Mouse (Mus musculus) left cerebral cortex, adult 6 months (tissue): ENCODE data around the gene Cd46. TPM values are rescaled to one million over a fixed set of nuclear protein-coding genes. Genes with fewer than 3 reads are reported as not detected.

Experiments
- long read RNA-seq, 2 experiments: library from polyadenylated mRNA; unstranded; transcript quantifications; one replicate each; pipeline ENCODE4 v2.0.0; 2019 to 2020
- polyA plus RNA-seq: library from polyadenylated mRNA; unstranded; fragments of <200 nt; fragmentation: Nextera tagmentation; gene quantifications from 2 replicates; pipeline ENCODE4 v1.2.3, GENCODE M21; 2021

Cd46 gene
- 0.11 and 0.24 TPM in 2 replicates for polyA plus RNA-seq
- long read RNA-seq, experiment 1, partial matches to known transcripts = 0 of 3 reads
- long read RNA-seq, experiment 1, other reads (novel, unspliced or antisense) = 3 of 3 reads
- long read RNA-seq, experiment 2 = 0 reads

DNA sequence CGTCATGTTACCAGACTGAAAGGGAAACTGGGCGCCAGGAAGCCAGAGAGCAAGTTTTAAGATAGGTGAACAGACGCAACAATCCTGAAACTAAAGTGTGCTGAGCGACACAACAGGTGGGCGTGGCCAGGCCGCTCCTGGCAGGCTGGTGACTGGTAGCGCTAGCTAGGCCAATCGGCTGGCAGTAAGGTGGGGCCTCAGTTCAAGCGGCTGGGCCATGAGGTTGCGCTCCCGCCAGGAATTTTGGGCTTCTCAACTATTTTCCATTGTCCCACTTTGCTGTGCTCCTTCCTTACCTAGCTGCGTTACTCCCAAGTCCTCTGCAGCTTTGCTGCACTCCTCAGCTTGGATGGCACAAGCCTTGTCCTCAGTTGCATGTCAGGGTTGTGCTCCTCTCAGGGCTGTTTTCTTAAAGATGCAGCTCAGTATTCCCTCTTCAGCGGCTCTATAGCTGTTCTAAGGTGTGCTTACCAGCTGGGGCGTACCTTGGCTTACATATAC lies at the start of gene Cd46:
TSS of gene Cd46 (minus strand) at position 30 of the 501 bp plus-strand sequence.

DNA sequence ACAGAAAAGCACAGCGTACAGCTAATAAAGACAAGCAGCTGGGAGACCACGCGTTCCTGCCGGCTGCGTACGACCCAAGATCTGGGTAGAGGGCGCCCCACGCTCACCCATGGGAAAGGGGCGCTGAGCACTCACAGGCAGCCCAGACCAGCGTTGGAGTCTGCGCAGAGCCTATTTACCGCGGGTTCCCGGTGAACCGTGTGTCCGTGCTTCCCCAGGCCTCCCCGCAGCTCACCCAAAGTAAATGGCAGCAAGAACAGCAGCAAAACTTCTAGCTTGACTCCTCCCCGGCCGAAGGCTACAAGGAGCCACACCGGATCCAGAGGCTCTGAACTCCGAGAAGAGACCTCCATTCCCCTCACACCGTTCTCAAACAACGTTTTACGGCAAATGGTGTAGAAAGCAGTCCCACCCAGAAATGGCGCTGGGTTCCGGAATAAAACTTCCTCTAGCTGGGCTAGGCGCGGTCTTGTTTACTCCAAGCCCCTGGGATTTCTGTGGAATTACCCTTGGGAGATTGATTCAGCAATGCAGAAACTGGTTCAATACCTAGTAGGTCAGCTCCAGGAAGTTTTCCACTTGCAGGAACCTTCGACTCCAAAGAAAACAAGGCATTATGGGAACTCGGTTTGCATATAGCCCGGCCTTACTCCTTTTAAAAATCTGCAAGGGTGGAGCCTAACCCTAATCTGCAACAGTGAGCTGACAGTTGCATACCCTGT lies 39.1 kb upstream of the Cd46 start, which contains the start of gene Cr1l:
TSS of gene Cr1l (minus strand) at position 634 of the 722 bp plus-strand sequence.

Other genes with a start within 250 kb of the Cd46 start
- 48.6 and 54.2 TPM in 2 replicates for gene Cd34, start 153.4 kb downstream of the Cd46 start, polyA plus RNA-seq
- gene Cr1l, start 39.3 kb upstream of the Cd46 start, polyA plus RNA-seq = 28.4 and 28.6 TPM in 2 replicates
- 0.05 and 0.26 TPM in 2 replicates for gene Cr2, start 84.5 kb upstream of the Cd46 start, polyA plus RNA-seq